Mouse (Mus musculus) lung, embryonic 16.5 days (tissue): ENCODE measurements around the gene Apol10b. TPM values are rescaled to one million over a fixed set of nuclear protein-coding genes. Genes with fewer than 3 reads are reported as not detected.
"Not testable (repeated sequence)": the region's sequence is repeated elsewhere in the genome, so short reads cannot be mapped to it uniquely, and the experiment has no call there.

Experiments used
- ATAC-seq: fragments of 200-750 bp; cut with Nextera tagmentation; 2 replicates; pipeline ENCODE4 v1.8.0; 2017; ENCODE audit warnings: low read depth, mild to moderate bottlenecking, moderate library complexity
- H3K27ac ChIP-seq: fragments of 300-500 bp; sonication (generic); 2 replicates; pipeline ENCODE4 v1.5.1; 2014; ENCODE audit warnings: mild to moderate bottlenecking, control low read depth, low read length
- H3K27me3 ChIP-seq: fragments of 300-500 bp; sonication (generic); 2 replicates; pipeline ENCODE4 v1.6.1; 2014; ENCODE audit warnings: low read depth, low read length, mixed read lengths; ENCODE audit not compliant: control insufficient read depth, insufficient read depth
- H3K36me3 ChIP-seq: fragments of 300-500 bp; sonication (generic); 2 replicates; pipeline ENCODE4 v1.6.1; 2014; ENCODE audit warnings: low read length; ENCODE audit not compliant: control insufficient read depth, insufficient read depth
- H3K4me1 ChIP-seq: fragments of 300-500 bp; sonication (generic); replicated peaks from 2 replicates; pipeline ENCODE4 v1.6.1; 2014; ENCODE audit warnings: low read length, mixed read lengths; ENCODE audit not compliant: control insufficient read depth, insufficient read depth
- H3K4me2 ChIP-seq: fragments of 300-500 bp; sonication (generic); 2 replicates; pipeline ENCODE4 v1.6.1; 2014; ENCODE audit warnings: low read depth, low read length, control low read depth
- H3K4me3 ChIP-seq: fragments of 300-500 bp; sonication (generic); 2 replicates; pipeline ENCODE4 v1.5.1; 2014; ENCODE audit warnings: mild to moderate bottlenecking, low read length, control low read depth
- H3K9ac ChIP-seq: fragments of 300-500 bp; sonication (generic); 2 replicates; pipeline ENCODE4 v1.6.1; 2014; ENCODE audit warnings: low read length, control low read depth
- H3K9me3 ChIP-seq: fragments of 300-500 bp; sonication (generic); 2 replicates; pipeline ENCODE4 v1.6.1; 2016; ENCODE audit warnings: low read length; ENCODE audit not compliant: control insufficient read depth
- WGBS: fragments of 180-500 bp; shearing (Covaris S2); extraction: QIAGEN DNeasy Blood & Tissue Kit; methylation state at CpG from one replicate; pipeline ENCODE4 v1.1.7; 2014; 5-methylcytosine and 5-hydroxymethylcytosine counted together
- polyA plus RNA-seq: library from polyadenylated mRNA; unstranded; fragments of >200 nt; fragmentation: Nextera tagmentation; extraction: Ambion mirVana; gene quantifications from 2 replicates; pipeline ENCODE4 v1.2.1, GENCODE M21; 2015

Gene Apol10b
- polyA plus RNA-seq, 1 experiment from 2014 or later: 0.06 TPM

- Histone ChIP-seq H3K36me3 (no peaks in the 10 kb centered on the region), H3K27me3 (no peaks in the 10 kb centered on the region), H3K4me1 (no peaks in the 10 kb centered on the region), H3K9me3 (no peaks in the 10 kb centered on the region), H3K27ac (no peak overlapping the region), H3K4me3 (no peak overlapping the region), H3K4me2 (no peak overlapping the region), H3K9ac (no peak overlapping the region)
- 50% methylated on average over 2 of the region's 2 CpGs for WGBS
- no peak for ATAC-seq
These were observed 5.0 kb downstream of the Apol10b start for GRCm38 (mm10) chr15:77590881-77591280.

GRCm38 (mm10) chr15:77588981-77589380 lies 6.9 kb downstream of the Apol10b start:
- Histone ChIP-seq H3K9ac (no peak overlapping the region), H3K4me2 (no peak overlapping the region), H3K4me1 (no peaks in the 10 kb centered on the region), H3K27me3 (no peaks in the 10 kb centered on the region), H3K36me3 (no peaks in the 10 kb centered on the region), H3K27ac (no peak overlapping the region), H3K9me3 (no peaks in the 10 kb centered on the region), H3K4me3 (no peak overlapping the region)
- ATAC-seq: no peak

GRCm38 (mm10) chr15:77587026-77587425 lies 8.9 kb downstream of the Apol10b start:
- no peaks in the 10 kb centered on the region for H3K36me3 ChIP-seq
- H3K27ac ChIP-seq: no peak overlapping the region
- H3K9ac ChIP-seq: no peak overlapping the region
- H3K4me3 ChIP-seq: no peak overlapping the region
- no peak overlapping the region for H3K4me2 ChIP-seq
- no peaks in the 10 kb centered on the region for H3K27me3 ChIP-seq
- ATAC-seq: no peak
- no peaks in the 10 kb centered on the region for H3K4me1 ChIP-seq
- H3K9me3 ChIP-seq: 0 out of 2 replicates have a peak, but pooled peaks cover 3% of the 10 kb centered on the region

- Histone ChIP-seq H3K36me3 (no peaks in the 10 kb centered on the region), H3K4me2 (no peak overlapping the region), H3K27me3 (no peaks in the 10 kb centered on the region), H3K4me1 (no peaks in the 10 kb centered on the region), H3K9me3 (0 out of 2 replicates have a peak, but pooled peaks cover 3% of the 10 kb centered on the region), H3K9ac (no peak overlapping the region), H3K4me3 (no peak overlapping the region), H3K27ac (peak overlapping the region; percentile 46; the same call in 1 of the 2 replicates)
- ATAC-seq: peak; percentile 88
- WGBS: 20% methylated on average over 1 of the region's 1 CpGs
These were observed 14.2 kb downstream of the Apol10b start for GRCm38 (mm10) chr15:77581681-77582080.

GRCm38 (mm10) chr15:77579311-77579710 lies 16.6 kb downstream of the Apol10b start:
- H3K4me3 ChIP-seq: no peak overlapping the region
- no peaks in the 10 kb centered on the region for H3K4me1 ChIP-seq
- no peak overlapping the region for H3K27ac ChIP-seq
- H3K9me3 ChIP-seq: 0 out of 2 replicates have a peak, but pooled peaks cover 3% of the 10 kb centered on the region
- no peak for ATAC-seq
- H3K4me2 ChIP-seq: no peak overlapping the region
- H3K9ac ChIP-seq: no peak overlapping the region
- H3K27me3 ChIP-seq: no peaks in the 10 kb centered on the region
- 80% methylated on average over 4 of the region's 4 CpGs for WGBS
- no peaks in the 10 kb centered on the region for H3K36me3 ChIP-seq

- Histone ChIP-seq H3K9ac (no peak overlapping the region), H3K27ac (no peak overlapping the region), H3K4me1 (no peaks in the 10 kb centered on the region), H3K27me3 (no peaks in the 10 kb centered on the region), H3K36me3 (no peaks in the 10 kb centered on the region), H3K9me3 (0 out of 2 replicates have a peak, but pooled peaks cover 3% of the 10 kb centered on the region), H3K4me3 (no peak overlapping the region), H3K4me2 (no peak overlapping the region)
- 92% methylated on average over 2 of the region's 2 CpGs for WGBS
- ATAC-seq: no peak
These were observed 17.1 kb downstream of the Apol10b start for GRCm38 (mm10) chr15:77578801-77579200.

GRCm38 (mm10) chr15:77563219-77563618 lies 32.7 kb downstream of the Apol10b start:
- Histone ChIP-seq H3K9me3 (no peaks in the 10 kb centered on the region), H3K4me1 (no peaks in the 10 kb centered on the region), H3K27me3 (no peaks in the 10 kb centered on the region), H3K4me2 (no peak overlapping the region), H3K9ac (no peak overlapping the region), H3K36me3 (no peaks in the 10 kb centered on the region), H3K4me3 (no peak overlapping the region), H3K27ac (no peak overlapping the region)
- no peak for ATAC-seq

GRCm38 (mm10) chr15:77561792-77562191 lies 34.1 kb downstream of the Apol10b start, which contains the start of gene 1700025B11Rik:
Gene 1700025B11Rik (minus strand): TSS chr15:77561892.
- no peaks in the 10 kb centered on the region for H3K4me1 ChIP-seq

GRCm38 (mm10) chr15:77539221-77539620 lies 56.7 kb downstream of the Apol10b start:
- not testable (repeated sequence) for H3K4me1 ChIP-seq, H3K4me2 ChIP-seq, H3K36me3 ChIP-seq, H3K9ac ChIP-seq, H3K27me3 ChIP-seq, ATAC-seq, H3K27ac ChIP-seq, H3K9me3 ChIP-seq, H3K4me3 ChIP-seq
- WGBS: 22% methylated on average over 1 of the region's 1 CpGs

More at GRCm38 (mm10) chr15:77561792-77562191, 34.1 kb downstream of the Apol10b start, which contains the start of gene 1700025B11Rik:
- Histone ChIP-seq H3K36me3 (no peaks in the 10 kb centered on the region), H3K4me3 (no peak within 1 kb of the TSS), H3K9me3 (no peaks in the 10 kb centered on the region), H3K27ac (no peak within 1 kb of the TSS), H3K4me2 (no peak within 1 kb of the TSS), H3K27me3 (no peaks in the 10 kb centered on the region), H3K9ac (no peak within 1 kb of the TSS)
- no peak for ATAC-seq
